Mouse (Mus musculus): ENCODE data around the gene Olfr462.

Olfr462 gene

GRCm38 (mm10) chr11:87847884-87848283 lies 44.2 kb downstream of the Olfr462 start:
- no peak for DNase-seq (ENCODE audit: extremely low read depth, low read depth, low spot score)

- no peak for DNase-seq (ENCODE audit: extremely low read depth, low read depth, low spot score)
These were observed 45.0 kb downstream of the Olfr462 start for GRCm38 (mm10) chr11:87846968-87847600.

- no peak for DNase-seq (ENCODE audit: extremely low read depth, low read depth, low spot score)
These were observed 50.6 kb downstream of the Olfr462 start for GRCm38 (mm10) chr11:87841436-87841835.

GRCm38 (mm10) chr11:87840676-87841075 lies 51.4 kb downstream of the Olfr462 start:
- no peak for DNase-seq (ENCODE audit: extremely low read depth, low read depth, low spot score)

Measured in fat pad, adult 2 months (tissue).